Mouse (Mus musculus) bone marrow, adult 2 months (tissue): ENCODE data around the gene Slc44a2.

Experiments
- CTCF ChIP-seq: fragments of 200-500 bp; IDR thresholded peaks from 2 replicates; pipeline ENCODE4 v1.5.1; 2011; ENCODE audit warnings: low read length, control low read depth; ENCODE audit not compliant: control insufficient read depth, insufficient read depth
- POLR2A ChIP-seq: fragments of 200-500 bp; IDR thresholded peaks from 2 replicates; pipeline ENCODE4 v1.6.1; 2011; ENCODE audit warnings: low read depth, mild to moderate bottlenecking, control low read depth, low read length, borderline replicate concordance; ENCODE audit not compliant: control insufficient read depth

DNA sequence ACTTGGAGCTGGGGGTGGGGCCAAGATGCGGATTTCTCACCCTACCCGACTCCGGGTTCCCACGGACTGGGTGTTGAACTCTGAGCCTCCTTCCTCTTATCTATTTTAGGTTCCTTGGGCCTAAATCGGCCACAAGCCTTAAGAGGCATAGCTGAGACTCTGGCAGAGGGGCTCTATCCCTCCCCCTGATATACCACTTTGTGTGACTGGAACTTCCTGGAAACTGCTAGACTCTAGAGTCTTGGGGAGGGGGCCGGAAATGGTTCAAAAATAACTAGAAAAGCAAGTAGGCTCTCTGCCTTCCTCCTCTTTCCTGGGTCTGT lies 976 bp downstream of the Slc44a2 start:
- TF ChIP-seq CTCF (no peak), POLR2A (no peak)
